11 mouse cellular contexts compared by ENCODE assay signal in genomic region chr10:121830335-121831307, GRCm38 (mm10).
DNase-seq lines count a peak whose midpoint lies in the region; ATAC-seq and TF ChIP-seq lines count a peak whose summit lies in the region.
"Had no signal": no experiment of that assay in that cellular context is flagged by ENCODE, and none has a peak within 500 bp of the region (broad histone marks: within the 10 kb centered on the region; RNA-seq: fewer than 3 reads in every experiment).

No protein-coding gene starts in this region.

- TF ChIP-seq CTCF in testis, adult 2 months (IDR thresholded peaks at IDR 0.05; ENCODE audit: control insufficient read depth, insufficient read depth, insufficient replicate concordance, low read depth, low read length): no peak

- peak overlapping the region; percentile 27 for H3K4me2 ChIP-seq in heart, embryonic 16.5 days (ENCODE audit: low read depth, low read length)
- H3K4me2 ChIP-seq in limb, embryonic 15.5 days: peak overlapping the region; percentile 14; the same call in 1 of the 2 replicates
- H3K4me2 ChIP-seq: embryonic facial prominence, embryonic 13.5 days had no signal

- H3K9ac ChIP-seq in heart, embryonic 16.5 days (ENCODE audit: low read length): no peak overlapping the region
- no peak overlapping the region for H3K9ac ChIP-seq in limb, embryonic 15.5 days
- H3K9ac ChIP-seq: embryonic facial prominence, embryonic 13.5 days had no signal

- H3K4me1 ChIP-seq in heart, embryonic 16.5 days (ENCODE audit: control insufficient read depth, insufficient read depth, low read length): peaks cover 10% of the 10 kb centered on the region
- peaks cover 13% of the 10 kb centered on the region for H3K4me1 ChIP-seq in testis, adult 2 months (ENCODE audit: control insufficient read depth, insufficient read depth, low read length)
- peaks cover 20% of the 10 kb centered on the region for H3K4me1 ChIP-seq in limb, embryonic 15.5 days

- no peak for DNase-seq in heart, adult 8-10 months (ENCODE audit: low spot score)
- no peak for DNase-seq in testis, postnatal 10 days (ENCODE audit: low spot score)
- DNase-seq in testis, postnatal 14 days (ENCODE audit: low spot score): peak; percentile 24
- DNase-seq in adrenal gland, adult 18-20 months (ENCODE audit: low spot score in 2 of 2): no peak
- no peak for DNase-seq in spleen, adult 12 weeks (ENCODE audit: low spot score)
- DNase-seq: adrenal gland, postnatal 14 days; cerebellum, adult 2 months had no signal

- H3K27ac ChIP-seq in heart, embryonic 16.5 days (ENCODE audit: low read length): no peak overlapping the region
- peak overlapping the region; percentile 49; the same call in 1 of the 2 replicates for H3K27ac ChIP-seq in testis, adult 2 months (ENCODE audit: control insufficient read depth, insufficient read depth, low read depth, low read length)
- H3K27ac ChIP-seq in limb, embryonic 15.5 days: no peak overlapping the region
- H3K27ac ChIP-seq: embryonic facial prominence, embryonic 13.5 days had no signal

- H3K27me3 ChIP-seq in heart, embryonic 16.5 days (ENCODE audit: control insufficient read depth, insufficient read depth, low read length): no peaks in the 10 kb centered on the region
- H3K27me3 ChIP-seq in testis, adult 2 months (ENCODE audit: control insufficient read depth, insufficient read depth, low read length): no peaks in the 10 kb centered on the region
- no peaks in the 10 kb centered on the region for H3K27me3 ChIP-seq in limb, embryonic 15.5 days
- H3K27me3 ChIP-seq: embryonic facial prominence, embryonic 13.5 days had no signal

- H3K36me3 ChIP-seq in heart, embryonic 16.5 days (ENCODE audit: control insufficient read depth, insufficient read depth): 0 out of 2 replicates have a peak, but pooled peaks cover 3% of the 10 kb centered on the region
- H3K36me3 ChIP-seq in testis, adult 2 months (ENCODE audit: control insufficient read depth, insufficient read depth, low read length): no peaks in the 10 kb centered on the region
- no peaks in the 10 kb centered on the region for H3K36me3 ChIP-seq in limb, embryonic 15.5 days

- TF ChIP-seq POLR2A in testis, adult 2 months (IDR thresholded peaks at IDR 0.05; ENCODE audit: control insufficient read depth, low read depth, low read length): no peak

- no peaks in the 10 kb centered on the region for H3K9me3 ChIP-seq in heart, embryonic 16.5 days (replicated peaks; ENCODE audit: control insufficient read depth, low read length)
- H3K9me3 ChIP-seq in limb, embryonic 15.5 days: no peaks in the 10 kb centered on the region
- H3K9me3 ChIP-seq: embryonic facial prominence, embryonic 13.5 days had no signal

- H3K4me3 ChIP-seq in heart, embryonic 16.5 days (ENCODE audit: low read length): no peak overlapping the region
- peak overlapping the region; percentile 42 for H3K4me3 ChIP-seq in testis, adult 2 months (ENCODE audit: control insufficient read depth, low read depth, low read length)
- H3K4me3 ChIP-seq in limb, embryonic 15.5 days: no peak overlapping the region
- H3K4me3 ChIP-seq: embryonic facial prominence, embryonic 13.5 days had no signal

- 49% methylated on average over 29 of the region's 29 CpGs for WGBS in heart, embryonic 16.5 days
- 42% methylated on average over 29 of the region's 29 CpGs for WGBS in limb, embryonic 15.5 days

- peak; percentile 58; the same call in 1 of the 2 replicates for ATAC-seq in heart, embryonic 16.5 days (replicated peaks; ENCODE audit: extremely low read depth, insufficient read depth, low FRiP score)
- no peak for ATAC-seq in limb, embryonic 15.5 days (ENCODE audit: insufficient number of reproducible peaks, low FRiP score, low TSS enrichment, low read depth)
